Mouse (Mus musculus) bone marrow macrophage, adult 2 months (primary cell): Measurements from ENCODE around the gene Vsir.

Experiments used
- CTCF ChIP-seq: IDR thresholded peaks from 2 replicates; pipeline ENCODE4 v1.5.1; 2012; ENCODE audit warnings: low read depth, mild to moderate bottlenecking, low read length, moderate library complexity
- POLR2A ChIP-seq: IDR thresholded peaks from 2 replicates; pipeline ENCODE4 v1.6.1; 2012; ENCODE audit warnings: mild to moderate bottlenecking, low read depth, low read length, borderline replicate concordance

DNA sequence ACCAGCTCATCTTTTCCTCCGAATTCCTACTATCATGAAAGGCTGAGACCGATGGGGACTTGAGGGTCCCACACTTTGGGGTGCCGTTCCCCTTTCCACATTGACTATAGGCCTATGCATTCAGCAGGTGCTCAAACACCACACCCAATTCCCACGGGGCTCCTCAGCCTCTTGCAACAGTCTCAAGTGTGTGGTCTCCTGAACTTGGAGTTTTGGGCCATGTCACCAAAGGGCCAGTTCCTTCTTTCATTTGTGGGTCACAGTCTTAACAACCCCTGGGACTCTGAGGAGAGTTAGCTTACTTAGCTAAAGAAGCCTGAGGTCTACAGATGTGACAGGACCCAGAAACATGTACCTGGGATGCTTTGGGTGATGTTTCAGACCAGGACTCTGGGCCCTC lies 30.5 kb upstream of the Vsir start:
- TF ChIP-seq CTCF (no peak), POLR2A (no peak)
